Mouse (Mus musculus) embryonic fibroblast, embryonic 13.5 days (primary cell): ENCODE results near the gene Usp15.

ENCODE experiments used
- CTCF ChIP-seq: IDR thresholded peaks from 2 replicates; pipeline ENCODE4 v1.5.1; 2011; ENCODE audit warnings: mild to moderate bottlenecking, control low read depth, low read length, moderate library complexity, borderline replicate concordance; ENCODE audit not compliant: insufficient read depth
- POLR2A ChIP-seq: IDR thresholded peaks from 2 replicates; pipeline ENCODE4 v1.6.1; 2011; ENCODE audit warnings: low read depth, mild to moderate bottlenecking, control low read depth, low read length, moderate library complexity

- TF ChIP-seq CTCF, result peak; percentile 11; the same call in 1 of the 2 replicates
- peak; percentile 61 for TF ChIP-seq POLR2A
Observed at GRCm38 (mm10) chr10:123196835-123197559, at the start of gene Usp15.
